Mouse (Mus musculus) erythroblast, adult 5-6 weeks (primary cell): ENCODE data around the gene Dcx. TPM values are rescaled to one million over a fixed set of nuclear protein-coding genes. Genes with fewer than 3 reads are reported as not detected.

ENCODE experiments used
- ATAC-seq: replicated peaks from 2 replicates; pipeline ENCODE4 v1.8.0; 2016; ENCODE audit warnings: moderate number of reproducible peaks, mild to moderate bottlenecking, moderate TSS enrichment, inconsistent platforms; ENCODE audit not compliant: poor library complexity, low FRiP score, severe bottlenecking
- total RNA-seq, 2 experiments: library from RNA; stranded (forward) in 1 of 2; stranded (reverse) in 1 of 2; fragments of 150-400 nt in 1 of 2; fragments of 200-764, 138-1000 nt in 1 of 2; gene quantifications; 2 replicates each; pipeline versions ENCODE4 v1.2.3 to v1.2.4; 2015 to 2017; ENCODE audit warnings: low replicate concordance in 2 of 2

The Dcx gene
- total RNA-seq (2015; ENCODE audit: low replicate concordance), result not detected in 2 replicates
- total RNA-seq (2017; ENCODE audit: low replicate concordance), result not detected in 2 replicates

DNA sequence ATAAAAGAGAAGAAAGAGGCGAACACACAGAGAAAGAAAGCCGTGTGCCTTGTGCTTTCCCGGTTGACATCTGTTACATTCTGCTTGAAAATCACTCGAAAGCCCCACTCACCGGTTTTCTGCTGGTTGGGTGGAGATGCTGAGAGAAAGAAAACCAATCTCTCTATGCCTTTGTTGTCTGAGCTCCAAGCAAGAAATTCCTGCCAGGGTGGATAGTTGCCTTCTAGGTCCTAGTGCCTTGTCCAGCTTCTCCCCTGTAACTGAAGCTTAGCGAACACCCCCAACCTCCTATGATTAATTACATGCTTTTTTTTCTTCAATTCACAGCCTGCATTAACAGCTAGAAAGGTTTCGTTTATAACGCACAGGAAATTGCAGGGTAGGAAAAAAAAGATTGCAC, at the start of gene Dcx:
TSS of gene Dcx (minus strand) at position 354 of the 400 bp plus-strand sequence.
- no peak for ATAC-seq

DNA sequence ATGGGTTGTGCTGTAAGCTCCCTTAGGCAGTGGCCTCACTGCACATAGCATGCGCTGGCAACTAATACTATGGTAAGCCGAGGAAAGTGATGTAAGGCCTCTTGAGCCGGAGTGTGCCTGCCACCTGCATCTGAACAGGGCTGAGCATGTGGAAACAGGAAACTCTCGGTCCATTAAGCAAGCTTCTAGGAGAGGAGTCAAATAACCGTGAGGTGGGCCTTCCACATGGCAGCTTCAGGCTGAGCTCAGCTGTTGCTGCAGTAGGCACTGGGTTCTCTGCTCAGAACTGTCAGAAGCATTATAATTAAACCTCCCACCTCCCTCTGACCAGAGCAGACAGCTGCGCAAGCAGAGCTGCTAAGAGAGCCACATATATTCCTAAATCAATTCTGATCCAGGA, 33.1 kb upstream of the Dcx start:
- ATAC-seq, result no peak

DNA sequence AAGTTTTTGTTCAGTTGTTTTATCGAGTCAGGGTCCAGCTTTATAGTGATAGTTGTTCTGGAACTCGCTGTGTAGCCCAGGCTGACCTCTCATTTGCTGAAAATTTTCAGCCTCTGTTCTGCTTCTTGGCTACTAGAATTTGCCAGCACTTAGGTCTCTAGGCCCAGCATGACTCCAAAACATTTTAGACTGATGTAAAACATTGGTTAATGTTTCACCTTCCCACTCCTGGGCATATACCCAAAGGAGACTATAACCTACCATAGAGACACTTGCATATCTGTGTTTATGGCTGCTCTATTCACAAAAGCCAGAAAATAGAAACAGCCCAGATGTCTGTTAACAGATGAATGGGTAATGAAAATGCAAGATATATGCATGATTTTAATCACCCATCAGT, 560 bp upstream of the Dcx start:
- no peak for ATAC-seq

DNA sequence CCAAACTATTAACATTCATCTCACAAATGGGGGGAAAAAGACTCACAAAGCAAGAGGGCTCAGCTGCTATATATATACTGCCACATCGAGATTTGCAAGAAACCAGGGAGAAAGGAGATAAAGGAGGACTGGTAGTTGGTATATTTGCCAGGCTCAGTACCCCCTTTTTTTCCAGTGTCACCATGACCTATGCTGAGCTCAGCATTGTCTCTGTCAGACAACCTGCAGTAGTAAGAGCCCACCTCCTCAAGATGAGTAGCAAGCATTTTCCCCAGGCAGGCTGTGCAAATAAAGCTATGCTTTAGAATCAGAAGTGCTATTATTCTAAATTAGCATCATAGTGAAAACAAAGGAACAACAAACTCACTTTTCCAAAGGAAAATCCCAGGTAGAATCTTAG, 581 bp downstream of the Dcx start:
- ATAC-seq, result no peak

DNA sequence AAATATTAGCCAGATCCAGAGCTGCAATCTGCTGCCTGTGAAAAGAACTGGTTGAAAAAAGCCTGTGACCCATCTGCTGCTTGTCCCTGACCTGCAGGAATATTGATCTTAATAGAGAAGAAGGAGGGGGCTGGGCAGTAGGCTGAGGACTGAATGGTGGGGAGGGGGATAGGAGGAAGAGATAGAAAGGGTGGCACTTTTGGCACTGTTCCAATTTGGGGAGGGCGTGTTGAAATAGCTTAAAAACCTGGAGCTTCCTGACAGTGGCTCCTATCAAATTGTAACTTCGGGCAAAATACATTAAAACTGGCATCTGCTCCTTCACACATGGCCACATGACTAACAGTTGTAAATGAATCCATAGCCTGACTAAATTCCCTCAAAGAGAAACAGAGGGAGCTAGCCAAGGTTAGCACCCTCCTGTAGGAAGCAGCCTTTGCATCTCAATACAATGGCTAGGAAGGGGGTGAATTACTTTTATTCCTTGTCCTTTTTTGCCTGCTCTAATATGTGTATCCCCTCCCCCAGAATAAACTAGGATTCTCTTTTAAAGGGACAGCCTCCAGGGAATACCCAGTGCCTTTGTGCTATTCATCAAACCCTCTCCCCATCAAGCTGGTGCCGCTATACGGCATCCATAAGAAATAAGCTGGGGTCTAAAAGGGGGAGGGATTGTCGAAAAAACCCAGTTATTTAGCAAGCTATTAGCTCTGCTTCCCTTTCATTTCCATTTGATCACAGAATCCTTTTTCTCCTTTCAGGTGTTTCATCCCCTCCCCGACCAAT, 1.5 kb downstream of the Dcx start:
- no peak for ATAC-seq

DNA sequence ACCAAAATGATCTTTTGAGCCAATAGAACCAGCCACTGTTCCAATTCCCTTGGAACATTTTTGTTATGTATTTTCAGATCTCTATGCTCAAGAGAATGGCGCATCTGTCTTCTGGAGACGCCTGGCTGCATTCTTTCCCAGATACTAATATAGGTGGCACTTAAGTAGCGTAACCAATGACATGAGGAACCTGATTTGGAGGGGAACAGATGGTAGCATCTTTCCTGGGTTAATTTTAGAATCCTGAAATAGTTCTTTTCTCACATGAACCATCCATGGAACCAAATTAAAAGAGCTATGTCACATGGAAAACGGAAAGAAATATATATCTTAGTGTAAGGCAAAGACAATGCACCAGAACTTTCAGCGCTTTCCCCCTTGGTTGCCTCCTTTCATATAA, 11.0 kb downstream of the Dcx start:
- no peak for ATAC-seq

DNA sequence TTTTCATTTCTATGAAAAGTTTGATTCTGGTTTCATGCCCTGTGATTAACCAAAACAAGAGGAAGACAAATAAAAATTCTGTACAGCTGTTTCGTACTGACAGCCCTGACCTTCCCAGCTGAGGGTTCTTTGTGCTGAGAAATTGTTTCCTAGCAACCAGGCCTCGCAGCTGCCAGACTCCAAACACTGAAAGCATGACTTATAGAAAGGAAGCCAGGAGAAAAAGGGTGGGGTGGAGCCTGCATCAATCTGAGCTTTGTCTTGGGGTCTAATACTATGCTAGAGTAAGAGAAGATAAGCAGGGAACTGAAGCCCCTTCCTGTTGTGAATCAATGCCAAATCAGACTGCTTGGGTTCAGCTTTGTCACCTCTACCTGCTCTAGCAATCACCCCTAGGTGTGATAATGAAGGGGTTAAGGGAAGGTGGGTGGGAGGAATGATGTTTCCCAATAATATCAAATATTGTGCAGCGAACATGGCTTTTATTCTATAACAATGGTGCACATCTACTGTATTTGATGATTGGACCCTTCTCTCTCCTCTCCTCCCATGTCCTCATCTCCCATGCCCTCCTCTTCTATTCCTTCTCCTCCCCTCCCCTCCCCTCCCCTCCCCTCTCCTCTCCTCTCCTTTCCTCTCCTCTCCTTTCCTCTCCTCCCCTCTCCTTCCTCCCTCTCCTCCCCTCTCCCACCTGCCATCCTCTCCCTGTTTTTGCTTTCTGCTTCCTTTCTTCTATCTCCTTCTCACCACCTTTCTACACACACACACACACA, 26.2 kb downstream of the Dcx start:
- ATAC-seq, result no peak

DNA sequence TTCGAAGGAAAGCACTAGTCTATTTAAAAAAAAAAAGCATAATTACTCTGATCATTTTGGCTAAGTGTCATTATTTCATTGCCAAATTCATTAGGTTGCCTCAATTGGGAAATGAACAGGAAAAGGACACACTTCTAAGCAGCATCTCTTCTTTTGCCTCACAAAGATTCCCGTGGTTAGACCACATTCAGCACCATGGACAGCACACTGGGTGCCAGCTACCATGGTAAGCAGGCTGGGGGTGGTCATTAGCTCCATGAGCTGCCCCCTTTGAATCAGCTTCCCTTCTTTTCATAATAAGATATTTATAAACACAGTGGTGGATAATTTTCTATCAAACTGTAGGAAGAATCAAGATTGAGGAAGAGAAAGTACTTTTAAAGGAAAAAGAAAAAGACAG, 28.4 kb downstream of the Dcx start:
- no peak for ATAC-seq

DNA sequence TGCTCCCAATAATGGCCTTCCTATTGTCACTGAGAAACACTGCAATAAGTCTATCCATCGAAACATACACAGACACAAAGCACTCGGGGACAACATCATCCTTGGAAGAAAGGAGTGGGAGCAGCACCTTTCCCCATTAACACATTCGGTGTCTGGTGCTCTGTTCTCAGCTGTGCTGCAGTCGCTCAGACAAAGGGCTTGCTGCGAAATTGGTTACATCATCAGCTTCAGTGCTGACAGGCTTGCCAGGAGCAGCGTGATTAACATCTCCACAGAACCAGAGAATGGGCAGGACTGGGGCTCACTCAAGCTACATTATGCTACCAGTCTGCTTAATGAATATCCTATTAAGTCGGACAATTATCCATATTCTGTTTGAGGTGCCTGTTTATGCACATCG, 30.8 kb downstream of the Dcx start:
- no peak for ATAC-seq

DNA sequence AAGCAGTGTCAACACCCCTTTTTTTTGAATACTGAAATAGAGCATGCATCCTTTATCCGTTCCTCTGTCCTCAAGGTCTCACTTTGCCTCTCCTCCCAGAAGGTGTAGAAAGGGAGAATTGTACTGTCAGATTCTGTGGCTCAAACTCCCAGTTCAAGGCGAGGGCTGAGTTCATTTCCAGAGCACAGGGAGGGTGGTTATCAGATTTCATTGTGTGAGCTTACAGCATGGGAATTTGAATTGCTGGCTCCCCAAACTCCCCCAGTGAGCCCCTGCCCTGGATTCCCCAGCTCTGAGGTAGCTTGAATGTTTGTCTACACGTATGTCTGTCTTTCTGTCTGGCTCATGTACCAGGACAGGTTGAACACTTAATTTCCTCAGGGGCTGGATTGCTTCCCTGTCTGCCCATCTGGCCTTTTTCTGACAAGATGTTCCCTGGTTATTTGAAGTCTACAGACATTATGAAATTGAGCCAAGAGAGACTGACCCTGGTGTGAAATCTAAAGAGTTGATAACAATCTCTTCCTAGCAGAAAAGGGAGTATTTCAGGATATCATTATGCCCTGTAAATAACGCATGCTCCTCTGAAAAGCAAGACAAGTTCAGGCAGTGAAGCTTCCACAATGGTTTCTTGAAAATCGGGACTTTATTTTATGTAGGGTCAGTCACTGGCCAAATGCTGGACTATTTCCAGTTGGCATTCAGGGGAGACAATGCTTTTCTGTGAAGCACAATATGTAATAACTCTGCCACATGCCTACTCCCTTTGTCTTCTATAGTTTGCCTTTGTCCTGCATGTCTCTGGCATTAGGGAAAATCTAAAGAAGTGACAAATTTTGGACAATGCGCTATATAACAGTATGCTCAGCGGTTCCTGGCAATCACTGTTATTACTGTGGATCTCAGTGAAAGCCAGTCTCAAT, 35.5 kb downstream of the Dcx start:
- ATAC-seq, result no peak

DNA sequence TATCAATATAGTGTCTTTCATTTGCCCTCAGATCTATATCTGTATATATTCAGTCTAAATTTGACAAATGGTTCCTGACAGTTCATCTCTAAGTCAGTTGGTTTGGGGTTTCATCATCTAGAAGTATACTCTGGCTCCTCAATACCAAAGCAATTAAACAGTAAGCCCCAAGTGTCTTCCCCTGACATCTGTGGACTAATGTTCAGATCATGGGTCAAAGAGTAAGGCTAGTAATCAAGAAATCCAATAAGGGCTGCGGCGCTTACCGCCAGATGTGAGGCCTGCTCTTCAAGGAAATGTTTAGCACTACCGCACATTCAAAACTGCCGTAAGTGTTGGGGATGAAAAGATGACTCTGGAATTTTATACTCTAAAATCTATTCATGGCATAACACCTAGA, 36.2 kb downstream of the Dcx start:
- no peak for ATAC-seq

DNA sequence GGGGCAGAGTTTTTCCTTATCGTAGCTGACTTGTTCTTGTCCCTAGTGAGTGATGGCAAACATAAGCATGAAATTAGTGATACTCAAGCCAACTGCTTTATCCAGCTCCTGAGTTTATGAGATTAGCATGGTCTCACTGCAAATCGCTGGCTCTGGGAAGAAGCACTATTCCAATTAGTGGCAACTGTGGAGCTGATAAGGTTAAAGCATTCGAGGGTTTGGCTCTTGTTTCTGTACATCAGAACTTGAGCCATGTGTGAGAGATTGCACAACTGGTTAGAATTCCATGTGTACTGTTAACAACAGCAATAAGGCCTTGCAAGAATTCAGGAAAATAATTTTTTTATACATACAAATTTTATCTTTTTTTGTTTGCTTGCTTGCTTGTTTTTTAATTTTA, 39.9 kb downstream of the Dcx start:
- no peak for ATAC-seq

DNA sequence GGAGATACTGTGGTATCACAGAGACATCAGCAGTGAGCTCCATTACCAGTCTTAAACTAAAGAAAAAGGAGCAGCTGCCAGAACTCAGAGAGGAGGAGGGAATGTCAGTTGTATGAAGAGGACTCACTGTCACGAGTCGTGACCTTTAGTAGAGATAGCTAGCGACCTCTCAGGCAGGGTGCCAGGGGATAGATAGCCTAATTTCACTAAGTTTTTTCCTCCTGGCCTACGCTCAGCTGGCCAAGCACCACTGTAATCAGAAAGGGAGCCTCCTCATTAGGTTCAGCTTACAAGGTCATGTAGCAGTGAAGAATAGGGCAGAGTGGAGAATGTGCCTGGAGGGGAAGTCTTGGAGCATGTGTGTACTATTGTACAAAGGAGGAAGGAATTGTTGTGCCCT, 47.3 kb downstream of the Dcx start:
- no peak for ATAC-seq

DNA sequence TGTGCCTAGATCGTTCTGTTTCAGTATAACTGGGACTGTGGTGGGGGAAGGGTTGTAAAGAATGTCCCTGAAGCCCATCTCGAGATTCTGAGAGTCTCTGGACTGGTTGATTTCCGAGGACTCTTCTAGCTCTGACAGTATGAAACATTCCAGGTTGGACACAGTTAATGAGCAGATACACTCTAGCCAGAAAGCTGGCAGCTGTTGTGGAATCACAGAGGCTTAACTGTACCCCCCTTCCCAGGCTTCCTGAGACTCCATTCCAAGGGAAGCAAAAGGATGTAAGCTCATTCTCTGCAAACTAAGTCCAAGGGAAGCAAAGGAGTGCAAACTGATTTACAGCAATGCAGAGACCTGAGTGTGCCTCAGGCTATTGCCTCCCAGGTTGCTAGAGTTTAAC, 48.2 kb downstream of the Dcx start:
- no peak for ATAC-seq

DNA sequence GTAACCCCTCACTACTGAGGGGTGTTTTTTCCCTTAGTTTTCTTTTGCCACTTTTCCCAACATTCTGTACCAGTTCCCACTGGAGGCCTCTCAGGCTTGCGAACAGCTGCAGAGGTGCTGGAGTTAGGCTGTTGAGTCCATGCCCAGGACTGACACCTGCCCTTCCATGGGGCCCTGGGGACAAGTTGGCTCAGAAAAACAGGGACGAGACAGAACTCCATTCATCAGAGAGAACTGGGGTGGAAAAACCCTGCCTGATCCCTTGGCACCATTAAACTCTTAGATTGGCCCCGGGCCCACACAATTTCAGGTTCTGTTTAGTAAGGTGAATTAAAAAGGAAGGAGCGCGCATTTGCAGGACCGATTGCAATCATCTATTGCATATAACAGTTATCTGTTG, 48.8 kb downstream of the Dcx start:
- no peak for ATAC-seq

DNA sequence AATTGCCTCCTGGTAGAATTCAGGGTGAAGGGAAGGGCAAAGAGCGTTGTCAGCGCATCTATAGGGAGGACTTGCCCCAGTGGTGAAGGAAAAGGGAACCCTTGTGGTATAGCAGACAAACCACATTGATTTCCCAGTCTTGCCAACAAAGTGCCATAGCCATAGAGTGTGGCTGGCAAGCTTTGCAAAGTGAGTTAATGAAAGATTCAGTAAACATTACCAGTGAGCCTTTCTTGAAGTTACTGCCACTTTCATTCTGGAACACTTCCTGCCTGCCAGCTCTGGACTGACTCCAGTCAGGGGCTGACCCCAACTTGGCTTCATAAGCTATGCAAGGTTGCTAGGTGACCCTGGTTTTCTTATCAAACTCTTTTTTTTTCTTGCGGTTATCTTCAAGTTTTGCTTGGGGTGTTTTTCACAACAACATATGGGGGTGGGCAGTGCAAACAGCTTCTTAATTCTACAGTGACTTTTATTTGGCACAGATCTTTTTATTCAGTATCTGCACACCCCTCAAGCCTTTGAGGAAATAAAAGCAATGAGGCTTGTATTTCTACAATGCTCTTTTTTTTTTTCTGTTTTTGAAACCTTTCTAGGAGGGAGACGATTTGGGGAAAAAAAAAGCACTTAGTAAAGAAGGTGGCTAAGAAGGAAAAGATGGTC, 51.2 kb downstream of the Dcx start:
- no peak for ATAC-seq

DNA sequence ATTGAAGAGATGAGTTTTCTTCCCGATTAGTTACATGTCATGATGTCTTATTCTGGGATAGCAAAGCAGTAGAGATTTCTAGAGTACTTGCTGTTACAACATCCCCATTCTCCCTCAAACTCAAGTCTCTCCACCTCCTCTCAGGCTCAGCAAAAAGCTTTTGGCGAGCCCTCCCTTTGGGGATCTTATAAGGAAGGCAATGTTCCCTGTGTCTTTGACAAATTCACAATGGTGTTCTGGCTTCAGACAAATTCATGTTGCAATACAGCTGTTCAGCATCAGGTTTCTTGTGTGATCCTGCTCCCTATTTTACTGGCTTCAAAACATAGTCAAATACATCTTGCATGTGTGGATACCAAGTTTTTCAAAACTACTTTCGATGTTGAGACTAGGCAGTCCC, 53.5 kb downstream of the Dcx start:
- ATAC-seq, result no peak

DNA sequence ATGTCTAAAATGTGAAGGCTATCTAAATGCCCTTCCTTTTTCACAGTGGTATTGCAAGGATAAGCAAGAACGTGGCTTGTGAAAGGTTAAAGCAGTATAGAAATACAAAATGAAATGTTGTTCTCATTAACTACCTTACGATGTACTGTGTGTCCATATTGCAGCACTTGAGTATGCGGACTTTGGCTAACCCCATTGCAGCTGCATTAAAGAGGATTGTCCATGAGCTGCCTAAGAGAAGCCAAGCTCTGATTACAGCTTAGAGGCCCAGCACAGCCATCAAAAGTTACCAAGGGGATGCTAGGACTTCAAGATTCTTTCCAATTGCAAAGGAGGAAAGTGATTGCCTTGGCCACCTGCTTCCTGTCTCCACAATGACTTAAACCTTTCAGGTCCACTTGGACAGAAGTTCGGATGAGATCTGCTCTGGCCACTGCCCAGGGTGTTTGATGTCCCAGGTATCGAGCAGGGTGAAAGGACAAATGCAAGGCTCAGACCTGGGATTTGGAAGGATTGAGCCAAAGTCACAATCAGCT, 65.9 kb downstream of the Dcx start:
- no peak for ATAC-seq

DNA sequence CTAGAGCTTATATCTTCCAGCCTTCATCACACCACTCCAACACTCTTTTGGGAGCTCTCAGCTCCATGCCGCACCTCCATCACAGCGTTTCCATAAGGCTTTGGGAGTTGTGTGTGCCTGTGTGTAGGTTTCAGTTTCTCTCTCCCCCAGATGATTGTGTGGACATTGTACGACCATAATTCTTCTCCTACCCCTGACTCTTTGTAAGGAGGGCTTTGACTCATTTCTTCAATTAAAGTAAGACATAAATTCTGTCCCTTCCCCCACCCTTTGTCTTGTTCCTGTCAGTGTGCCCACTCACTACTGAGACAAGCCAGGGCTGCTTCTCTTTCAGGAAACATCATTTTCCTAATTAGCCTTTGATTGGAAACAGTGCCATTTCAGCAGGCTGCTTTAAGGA, 81.8 kb downstream of the Dcx start:
- no peak for ATAC-seq

DNA sequence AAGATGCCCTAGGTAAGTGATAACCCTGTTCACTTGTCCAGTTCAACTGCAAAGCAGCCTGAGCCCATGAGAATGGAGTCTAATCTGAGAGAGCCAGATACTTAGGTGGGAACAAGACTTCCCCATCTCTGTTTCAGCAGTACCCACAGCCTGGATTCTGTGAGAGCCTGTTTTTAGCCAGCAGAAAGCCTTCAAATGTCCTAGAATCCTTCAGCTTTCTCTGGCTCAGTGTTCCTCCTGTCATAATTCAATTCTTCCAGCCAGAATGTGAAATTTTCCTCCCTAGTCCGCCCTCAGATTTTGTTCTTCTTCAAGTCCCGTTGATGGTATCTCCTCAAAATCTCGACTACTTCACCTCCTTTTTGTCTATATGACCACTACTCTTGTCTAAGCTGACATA, 83.1 kb downstream of the Dcx start:
- no peak for ATAC-seq
